Mouse (Mus musculus) CH12.LX (cell line): ENCODE measurements around the gene Tnfrsf11a. TPM values are rescaled to one million over a fixed set of nuclear protein-coding genes. Genes with fewer than 3 reads are reported as not detected.

Source experiments
- DNase-seq: peaks from one replicate; pipeline ENCODE4 v3.0.0-alpha.2; 2013; ENCODE audit errors: extremely low read depth
- H3K27ac ChIP-seq: 2 replicates; pipeline ENCODE4 v1.5.1; 2012; ENCODE audit warnings: low read depth, mild to moderate bottlenecking, control low read depth, moderate library complexity; ENCODE audit not compliant: insufficient read depth
- H3K27me3 ChIP-seq: replicated peaks from 2 replicates; pipeline ENCODE3; 2012; ENCODE audit warnings: inconsistent platforms
- H3K36me3 ChIP-seq, 2 experiments: replicated peaks in 1 of 2; 2 replicates each; pipeline versions ENCODE3 to v1.6.1; 2012; ENCODE audit warnings: inconsistent platforms in 1 of 2, low read length in 1 of 2, mild to moderate bottlenecking in 1 of 2, mixed read lengths in 1 of 2, moderate library complexity in 1 of 2; ENCODE audit not compliant: control insufficient read depth in 1 of 2, insufficient read depth in 1 of 2
- H3K4me1 ChIP-seq, 2 experiments: 2 replicates each; pipeline ENCODE4 v1.6.1; 2012; ENCODE audit warnings: inconsistent platforms in 1 of 2, moderate library complexity in 1 of 2; ENCODE audit not compliant: insufficient read depth in 2 of 2, control insufficient read depth in 1 of 2
- H3K4me2 ChIP-seq: 2 replicates; pipeline ENCODE4 v1.6.1; 2012; ENCODE audit warnings: low read depth, mild to moderate bottlenecking, control low read depth; ENCODE audit not compliant: poor library complexity, insufficient read depth, severe bottlenecking
- H3K4me3 ChIP-seq, 3 experiments: fragments of 150-350 bp in 1 of 3; sonication (generic) in 1 of 3; replicated peaks in 1 of 3; 2 replicates each; pipeline versions ENCODE3 to v1.5.1; 2011 to 2012; ENCODE audit warnings: low read depth in 2 of 3, low read length in 2 of 3, mild to moderate bottlenecking in 2 of 3, moderate library complexity in 2 of 3, control low read depth in 1 of 3, improper control_type of control experiment in 1 of 3, inconsistent platforms in 1 of 3, mixed read lengths in 1 of 3; ENCODE audit not compliant: poor library complexity in 1 of 3
- H3K79me2 ChIP-seq: replicated peaks from 2 replicates; pipeline ENCODE4 v1.6.1; 2012; ENCODE audit warnings: mild to moderate bottlenecking, moderate library complexity; ENCODE audit not compliant: control insufficient read depth, poor library complexity, insufficient read depth, severe bottlenecking; ENCODE audit errors: extremely low read depth
- H3K9ac ChIP-seq: 2 replicates; pipeline ENCODE4 v1.6.1; 2012; ENCODE audit warnings: low read depth, mild to moderate bottlenecking, control low read depth, moderate library complexity; ENCODE audit not compliant: insufficient read depth
- H3K9me3 ChIP-seq: replicated peaks from 2 replicates; pipeline ENCODE3; 2012; ENCODE audit warnings: low read length, inconsistent platforms, mixed read lengths
- CHD1 ChIP-seq: IDR thresholded peaks from 2 replicates; pipeline ENCODE4 v1.6.1; 2012; ENCODE audit warnings: low read depth, low read length, improper control_type of control experiment, inconsistent platforms
- CHD2 ChIP-seq: IDR thresholded peaks from 2 replicates; pipeline ENCODE4 v1.6.1; 2011; ENCODE audit warnings: low read length, improper control_type of control experiment
- CTCF ChIP-seq, 2 experiments: IDR thresholded peaks in 1 of 2; conservative IDR thresholded peaks in 1 of 2; 2 replicates each; pipeline ENCODE4 v1.5.1; 2011 to 2012; ENCODE audit warnings: low read depth in 2 of 2, low read length in 2 of 2, improper control_type of control experiment in 1 of 2, inconsistent platforms in 1 of 2, mild to moderate bottlenecking in 1 of 2, moderate library complexity in 1 of 2
- ELF1 ChIP-seq: IDR thresholded peaks from 2 replicates; pipeline ENCODE4 v1.6.1; 2014; ENCODE audit warnings: low read depth, mild to moderate bottlenecking, inconsistent platforms, low read length, improper control_type of control experiment
- ETS1 ChIP-seq: conservative IDR thresholded peaks from 2 replicates; pipeline ENCODE4 v1.6.1; 2012; ENCODE audit warnings: low read depth, mild to moderate bottlenecking, inconsistent platforms, low read length, improper control_type of control experiment, moderate library complexity
- GABPA ChIP-seq: IDR thresholded peaks from 2 replicates; pipeline ENCODE4 v1.6.1; 2012; ENCODE audit warnings: low read depth, low read length, improper control_type of control experiment, inconsistent platforms; ENCODE audit not compliant: insufficient replicate concordance
- JUN ChIP-seq: IDR thresholded peaks from 2 replicates; pipeline ENCODE4 v1.6.1; 2011; ENCODE audit warnings: low read depth, mild to moderate bottlenecking, low read length, improper control_type of control experiment, moderate library complexity; ENCODE audit not compliant: insufficient read depth
- KAT2A ChIP-seq: IDR thresholded peaks from 2 replicates; pipeline ENCODE4 v1.6.1; 2012; ENCODE audit warnings: low read length, improper control_type of control experiment, inconsistent platforms; ENCODE audit not compliant: insufficient replicate concordance
- MAFK ChIP-seq: IDR thresholded peaks from 2 replicates; pipeline ENCODE4 v1.6.1; 2011; ENCODE audit warnings: low read length, improper control_type of control experiment; ENCODE audit not compliant: insufficient replicate concordance
- NELFE ChIP-seq: IDR thresholded peaks from 2 replicates; pipeline ENCODE4 v1.6.1; 2011; ENCODE audit warnings: low read depth, low read length, improper control_type of control experiment
- POLR2A ChIP-seq: IDR thresholded peaks from 2 replicates; pipeline ENCODE4 v1.6.1; 2011; ENCODE audit warnings: low read depth, mild to moderate bottlenecking, improper control_type of control experiment, low read length
- POLR2AphosphoS2 ChIP-seq: IDR thresholded peaks from 2 replicates; pipeline ENCODE4 v1.6.1; 2011; ENCODE audit warnings: low read depth, low read length, improper control_type of control experiment
- RAD21 ChIP-seq: IDR thresholded peaks from 2 replicates; pipeline ENCODE4 v1.6.1; 2011; ENCODE audit warnings: low read depth, mild to moderate bottlenecking, low read length, improper control_type of control experiment, moderate library complexity
- SIN3A ChIP-seq: IDR thresholded peaks from 2 replicates; pipeline ENCODE4 v1.6.1; 2012; ENCODE audit warnings: low read length, improper control_type of control experiment, inconsistent platforms
- TCF12 ChIP-seq: IDR thresholded peaks from 2 replicates; pipeline ENCODE4 v1.6.1; 2014; ENCODE audit warnings: low read depth, mild to moderate bottlenecking, inconsistent platforms, low read length, improper control_type of control experiment
- UBTF ChIP-seq: IDR thresholded peaks from 2 replicates; pipeline ENCODE4 v1.6.1; 2012; ENCODE audit warnings: low read depth, mild to moderate bottlenecking, inconsistent platforms, low read length, improper control_type of control experiment, moderate library complexity
- ZC3H11A ChIP-seq: IDR thresholded peaks from 2 replicates; pipeline ENCODE4 v1.6.1; 2012; ENCODE audit warnings: low read depth, mild to moderate bottlenecking, inconsistent platforms, low read length, improper control_type of control experiment
- ZMIZ1 ChIP-seq: IDR thresholded peaks from 2 replicates; pipeline ENCODE4 v1.6.1; 2012; ENCODE audit warnings: low read depth, mild to moderate bottlenecking, inconsistent platforms, low read length, improper control_type of control experiment
- ZNF384 ChIP-seq: IDR thresholded peaks from 2 replicates; pipeline ENCODE4 v1.6.1; 2012; ENCODE audit warnings: low read depth, low read length, improper control_type of control experiment, inconsistent platforms
- dilution Hi-C: fragments of 300-500 bp; cut with MboI; formaldehyde crosslinking; loops from 2 replicates; pipeline ENCODE4 v1.14.3; 2020; ENCODE audit warnings: low sequenced_read_pairs; ENCODE audit not compliant: extremely low pct_unique_long_range_greater_than_20kb, extremely low pct_ligation_motif_present
- in situ Hi-C: fragments of 300-500 bp; cut with MboI; formaldehyde crosslinking; loops from 3 replicates; pipeline ENCODE4 v1.14.3; 2019; ENCODE audit warnings: low sequenced_read_pairs, low pct_ligation_motif_present, low pct_unique_long_range_greater_than_20kb, mixed read lengths
- polyA plus RNA-seq: library from polyadenylated mRNA; unstranded; fragments of >175 nt; gene quantifications from 2 replicates; pipeline ENCODE4 v1.2.1, GENCODE M21; 2012; ENCODE audit warnings: low read depth; ENCODE audit not compliant: insufficient read length
- total RNA-seq, 2 experiments: library from RNA; depleted of rRNA; stranded (reverse); fragments of 300-350 nt in 1 of 2; fragments of >200 nt in 1 of 2; gene quantifications; 2 replicates each; pipeline ENCODE4 v1.2.3; 2012 to 2014

Tnfrsf11a gene
- total and polyA plus RNA-seq, 3 experiments = 0.20 to 2.5 (median 0.28) TPM

DNA sequence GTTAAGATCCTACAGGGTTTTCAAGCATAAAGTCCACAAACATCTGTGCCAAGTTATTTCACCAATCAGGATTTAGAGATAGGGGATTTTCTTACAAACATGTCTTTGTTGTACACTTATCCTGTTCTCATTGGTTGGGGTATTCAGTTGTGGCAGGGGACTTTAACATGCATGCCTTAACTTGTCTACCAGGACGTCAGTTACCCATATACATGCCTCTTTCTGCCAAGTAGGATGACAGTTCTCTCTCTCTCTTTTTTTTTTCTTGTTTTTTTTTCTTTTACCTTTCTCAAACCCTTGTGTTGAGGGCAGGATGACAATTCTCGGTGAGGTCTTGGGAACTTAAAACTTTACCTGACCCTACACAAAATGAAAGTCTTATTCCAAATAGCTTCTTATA, 65.9 kb downstream of the Tnfrsf11a start:
- Histone ChIP-seq H3K36me3 (no peaks in the 10 kb centered on the region), H3K4me2 (no peak overlapping the region), H3K27ac (no peak overlapping the region), H3K4me3 (no peak overlapping the region), H3K9ac (no peak overlapping the region), H3K4me1 (peaks cover 3 to 13% of the 10 kb centered on the region in 2 experiments; a peak in 3 of 4 replicates), H3K79me2 (no peaks in the 10 kb centered on the region), H3K9me3 (no peaks in the 10 kb centered on the region), H3K27me3 (no peaks in the 10 kb centered on the region)
- dilution Hi-C loops (no loop called here), in situ Hi-C loops (no loop called here)
- DNase-seq = peak; percentile 7
- TF ChIP-seq POLR2AphosphoS2 = no peak
- TF ChIP-seq TCF12 = 0 out of 2 replicates have a peak, but pooled peaks have one; percentile 20
- TF ChIP-seq CHD1 = peak; percentile 89; the same call in 1 of the 2 replicates
- TF ChIP-seq ZNF384 = peak; percentile 69; the same call in 1 of the 2 replicates

DNA sequence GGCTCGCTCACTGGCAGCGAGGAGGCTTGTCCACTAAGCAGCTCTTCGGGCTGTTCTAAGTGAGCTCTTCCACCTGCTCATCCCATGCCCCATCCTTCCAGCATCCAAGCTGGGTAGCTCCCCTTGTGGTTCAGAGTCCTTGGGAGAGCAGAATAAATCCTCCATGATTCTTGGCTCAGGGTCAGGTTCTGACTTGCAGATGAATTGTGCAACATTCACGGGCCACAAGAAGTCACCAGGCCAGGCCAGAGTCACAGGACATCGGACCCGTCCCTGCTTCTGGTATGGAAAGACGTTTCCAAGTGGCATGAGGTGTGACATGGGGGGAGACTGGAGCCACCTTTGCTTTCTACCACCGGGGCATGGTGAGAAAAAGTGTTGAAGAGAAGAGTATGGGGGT, 68.3 kb downstream of the Tnfrsf11a start:
- H3K79me2 ChIP-seq = no peaks in the 10 kb centered on the region
- no peak for DNase-seq
- dilution Hi-C loops (no loop called here), in situ Hi-C loops (no loop called here)
- TF ChIP-seq KAT2A (no peak), NELFE (no peak), ETS1 (no peak), CTCF (conservative IDR thresholded peaks at IDR 0.05 in 1 of 2, IDR thresholded peaks at IDR 0.05 in 1 of 2; ENCODE audit: low read depth in 2 of 2, low read length in 2 of 2) (no peak)
- no peaks in the 10 kb centered on the region for H3K27me3 ChIP-seq
- H3K4me1 ChIP-seq = peaks cover 3 to 13% of the 10 kb centered on the region in 2 experiments; a peak in 3 of 4 replicates
- H3K4me3 ChIP-seq = no peak overlapping the region
- no peaks in the 10 kb centered on the region for H3K9me3 ChIP-seq
- no peak overlapping the region for H3K9ac ChIP-seq
- no peak overlapping the region for H3K4me2 ChIP-seq
- no peaks in the 10 kb centered on the region for H3K36me3 ChIP-seq
- H3K27ac ChIP-seq = no peak overlapping the region

DNA sequence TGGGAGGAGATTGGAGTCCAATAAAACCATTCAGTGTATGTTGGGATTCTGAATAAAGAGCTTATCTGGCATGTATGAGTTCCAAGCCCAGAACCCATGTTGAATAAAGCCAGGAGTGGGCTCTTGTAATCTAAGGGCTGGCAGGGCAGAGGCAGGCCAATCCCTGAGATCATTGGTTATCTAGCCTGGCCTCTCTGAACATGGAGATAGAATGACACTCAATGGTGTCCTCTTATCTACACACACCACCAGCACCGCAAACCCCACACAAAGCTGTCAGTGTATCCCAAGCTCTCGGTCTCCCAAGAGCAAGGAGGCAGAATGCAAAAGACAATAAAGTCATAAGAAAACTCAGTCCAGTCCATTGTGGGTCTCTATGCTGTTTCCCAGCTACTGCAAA, 70.8 kb downstream of the Tnfrsf11a start:
- H3K36me3 ChIP-seq = no peaks in the 10 kb centered on the region
- no peaks in the 10 kb centered on the region for H3K9me3 ChIP-seq
- H3K9ac ChIP-seq = no peak overlapping the region
- dilution Hi-C loops = no loop called here
- no peak overlapping the region for H3K4me3 ChIP-seq
- TF ChIP-seq ZC3H11A (no peak), MAFK (no peak), ELF1 (no peak), POLR2A (no peak), ZMIZ1 (no peak), UBTF (no peak), GABPA (no peak), JUN (no peak), RAD21 (no peak), SIN3A (no peak), CHD2 (no peak)
- TF ChIP-seq, all 38 proteins: peak for 0
- in situ Hi-C loops = no loop called here
- Histone ChIP-seq H3K4me2 (no peak overlapping the region), H3K79me2 (no peaks in the 10 kb centered on the region), H3K27ac (no peak overlapping the region), H3K27me3 (no peaks in the 10 kb centered on the region), H3K4me1 (peaks cover 0 to 7% of the 10 kb centered on the region in 2 experiments; a peak in 2 of 4 replicates)
- DNase-seq = no peak
